Mouse (Mus musculus) limb, embryonic 14.5 days (tissue): Measurements from ENCODE around the gene Klrk1. TPM values are rescaled to one million over a fixed set of nuclear protein-coding genes. Genes with fewer than 3 reads are reported as not detected.
"Not testable (repeated sequence)": the region's sequence is repeated elsewhere in the genome, so short reads cannot be mapped to it uniquely, and the experiment has no call there.

Experiments used
- ATAC-seq: fragments of 200-750 bp; cut with Nextera tagmentation; 2 replicates; pipeline ENCODE4 v1.8.0; 2017; ENCODE audit warnings: low read depth, moderate number of reproducible peaks, moderate TSS enrichment; ENCODE audit not compliant: low FRiP score
- DNase-seq: peaks from one replicate; pipeline ENCODE4 v3.0.0-alpha.2; 2015; ENCODE audit warnings: low spot score
- H3K27ac ChIP-seq: fragments of 300-500 bp; sonication (generic); replicated peaks from 2 replicates; pipeline ENCODE4 v1.5.1; 2014; ENCODE audit warnings: low read depth, mild to moderate bottlenecking, low read length, moderate library complexity, mixed read lengths
- H3K27me3 ChIP-seq: fragments of 300-500 bp; sonication (generic); 2 replicates; pipeline ENCODE4 v1.6.1; 2014; ENCODE audit warnings: low read length, mixed read lengths; ENCODE audit not compliant: control insufficient read depth, insufficient read depth
- H3K36me3 ChIP-seq: fragments of 300-500 bp; sonication (generic); 2 replicates; pipeline ENCODE4 v1.6.1; 2014; ENCODE audit warnings: mild to moderate bottlenecking, low read length, moderate library complexity, mixed read lengths; ENCODE audit not compliant: control insufficient read depth, insufficient read depth
- H3K4me1 ChIP-seq: fragments of 300-500 bp; sonication (generic); 2 replicates; pipeline ENCODE4 v1.6.1; 2014; ENCODE audit warnings: antibody characterized with exemption, low read length, mixed read lengths; ENCODE audit not compliant: control insufficient read depth, insufficient read depth
- H3K4me2 ChIP-seq: fragments of 300-500 bp; sonication (generic); replicated peaks from 2 replicates; pipeline ENCODE4 v1.6.1; 2014; ENCODE audit warnings: low read depth, mild to moderate bottlenecking, low read length, moderate library complexity; ENCODE audit not compliant: severe bottlenecking
- H3K4me3 ChIP-seq: fragments of 300-500 bp; sonication (generic); replicated peaks from 2 replicates; pipeline ENCODE4 v1.5.1; 2014; ENCODE audit warnings: low read length
- H3K9ac ChIP-seq: fragments of 300-500 bp; sonication (generic); 2 replicates; pipeline ENCODE4 v1.6.1; 2014; ENCODE audit warnings: mild to moderate bottlenecking, low read depth, low read length, moderate library complexity; ENCODE audit not compliant: severe bottlenecking
- H3K9me3 ChIP-seq: fragments of 300-500 bp; sonication (generic); 2 replicates; pipeline ENCODE4 v1.6.1; 2016; ENCODE audit warnings: low read length; ENCODE audit not compliant: control insufficient read depth
- POLR2A ChIP-seq: fragments of 200-500 bp; IDR thresholded peaks from 2 replicates; pipeline ENCODE4 v1.8.0; 2012; ENCODE audit warnings: inconsistent platforms, mild to moderate bottlenecking, moderate library complexity, borderline replicate concordance; ENCODE audit not compliant: insufficient read depth, insufficient read length; ENCODE audit errors: extremely low read depth
- WGBS: fragments of 180-500 bp; shearing (Covaris S2); extraction: QIAGEN DNeasy Blood & Tissue Kit; methylation state at CpG from one replicate; pipeline ENCODE4 v1.1.7; 2014; 5-methylcytosine and 5-hydroxymethylcytosine counted together
- polyA plus RNA-seq, 2 experiments: library from polyadenylated mRNA; depleted of rRNA in 1 of 2; stranded (reverse) in 1 of 2; unstranded in 1 of 2; fragments of >200 nt; fragmentation: Nextera tagmentation in 1 of 2; extraction: Ambion mirVana in 1 of 2; gene quantifications; 2 replicates each; pipeline versions ENCODE4 v1.2.1 to v1.2.3; 2012 to 2014

Gene Klrk1
- polyA plus RNA-seq (2012; rRNA removed) = not detected in 2 replicates
- polyA plus RNA-seq (2014; fragmentation: Nextera tagmentation; extraction: Ambion mirVana) = 0.30 TPM in 1 of 2 replicates, not detected in the other

DNA sequence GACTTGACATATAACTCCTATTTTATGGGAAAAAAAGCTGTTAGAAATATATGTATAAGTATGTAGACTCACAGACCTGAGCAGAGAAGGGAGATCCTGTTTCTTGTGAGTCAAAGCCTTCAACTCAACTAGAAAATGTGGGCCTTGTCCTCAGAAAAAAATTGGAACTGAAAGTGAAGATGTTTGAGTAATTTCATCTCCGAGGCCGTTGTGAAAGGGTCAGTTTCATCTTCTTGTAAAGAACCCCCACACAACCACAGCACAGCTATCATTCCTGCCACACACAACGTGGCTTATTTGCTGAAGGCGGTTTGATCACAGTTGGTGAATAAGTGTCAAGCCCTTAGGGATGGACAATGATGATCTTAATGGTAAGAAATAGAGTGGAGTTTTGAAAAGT is at the start of gene Klrk1:
Gene Klrk1, minus strand, starts transcription at position 130 of the 400 bp plus-strand sequence.
- DNase-seq = no peak
- Histone ChIP-seq H3K36me3 (no peaks in the 10 kb centered on the region), H3K4me1 (no peaks in the 10 kb centered on the region), H3K27me3 (no peaks in the 10 kb centered on the region), H3K9ac (no peak within 1 kb of the TSS), H3K4me2 (no peak within 1 kb of the TSS), H3K27ac (no peak within 1 kb of the TSS), H3K4me3 (no peak within 1 kb of the TSS), H3K9me3 (no peaks in the 10 kb centered on the region)
- TF ChIP-seq POLR2A = no peak
- no peak for ATAC-seq
- 72% methylated on average over 4 of the region's 4 CpGs for WGBS

DNA sequence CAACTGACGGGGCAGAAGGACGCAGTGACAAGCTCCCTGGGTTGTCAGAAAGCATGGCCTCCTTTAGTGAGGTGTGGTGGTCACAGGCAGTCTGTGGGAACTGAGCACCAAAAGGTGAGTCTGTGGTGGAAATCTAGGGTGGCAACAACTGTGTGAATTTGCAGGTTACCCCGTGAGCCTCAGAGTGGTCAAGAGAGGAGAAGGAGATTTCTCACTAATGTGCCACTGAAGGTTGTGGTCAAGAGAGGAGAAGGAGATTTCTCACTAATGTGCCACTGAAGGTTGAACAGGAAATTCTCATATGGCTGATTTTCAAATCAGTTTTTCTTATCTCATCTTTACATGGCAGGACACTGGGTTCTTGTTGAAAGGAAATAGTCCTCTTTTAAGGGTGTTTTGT is 37.6 kb upstream of the Klrk1 start:
- H3K4me1 ChIP-seq, H3K9ac ChIP-seq, DNase-seq, H3K27me3 ChIP-seq, H3K9me3 ChIP-seq, ATAC-seq, H3K4me2 ChIP-seq, H3K36me3 ChIP-seq, H3K4me3 ChIP-seq, H3K27ac ChIP-seq: not testable (repeated sequence)
- no CpG with 5 or more reads among the region's 3 CpGs for WGBS

DNA sequence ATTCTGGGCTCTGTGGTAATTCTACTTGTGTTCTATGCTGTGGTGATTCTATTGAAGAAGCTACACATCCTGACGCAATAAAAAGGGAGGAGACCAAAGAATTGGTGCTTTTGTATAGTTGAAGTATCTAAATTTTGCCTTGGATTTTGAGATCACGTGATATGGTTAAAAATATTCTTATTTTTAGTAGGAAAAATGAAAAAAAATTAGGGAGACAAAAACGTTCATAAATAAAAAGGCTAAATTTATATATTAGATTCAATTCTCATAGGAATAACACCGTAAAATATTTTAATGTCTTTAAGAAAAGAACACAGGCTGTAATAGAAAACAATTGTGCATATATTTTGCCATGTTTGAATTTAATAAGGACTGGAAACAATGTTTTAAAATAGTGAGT is 36.9 kb upstream of the Klrk1 start, which contains the start of gene Klrc2:
Gene Klrc2, minus strand, starts transcription at position 101 of the 400 bp plus-strand sequence.
- H3K9me3 ChIP-seq, H3K27me3 ChIP-seq, H3K4me2 ChIP-seq, H3K36me3 ChIP-seq, DNase-seq, H3K4me1 ChIP-seq, H3K4me3 ChIP-seq, H3K27ac ChIP-seq, H3K9ac ChIP-seq, ATAC-seq: not testable (repeated sequence)
- 76% methylated on average over 4 of the region's 4 CpGs for WGBS

DNA sequence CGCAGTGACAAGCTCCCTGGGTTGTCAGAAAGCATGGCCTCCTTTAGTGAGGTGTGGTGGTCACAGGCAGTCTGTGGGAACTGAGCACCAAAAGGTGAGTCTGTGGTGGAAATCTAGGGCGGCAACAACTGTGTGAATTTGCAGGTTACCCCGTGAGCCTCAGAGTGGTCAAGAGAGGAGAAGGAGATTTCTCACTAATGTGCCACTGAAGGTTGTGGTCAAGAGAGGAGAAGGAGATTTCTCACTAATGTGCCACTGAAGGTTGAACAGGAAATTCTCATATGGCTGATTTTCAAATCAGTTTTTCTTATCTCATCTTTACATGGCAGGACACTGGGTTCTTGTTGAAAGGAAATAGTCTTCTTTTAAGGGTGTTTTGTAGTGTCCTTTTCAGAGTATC is 20.4 kb upstream of the Klrk1 start:
- H3K9me3 ChIP-seq, ATAC-seq, H3K4me2 ChIP-seq, H3K27ac ChIP-seq, DNase-seq, H3K4me3 ChIP-seq, H3K27me3 ChIP-seq, H3K4me1 ChIP-seq, H3K36me3 ChIP-seq, H3K9ac ChIP-seq: not testable (repeated sequence)
- 60% methylated on average over 1 of the region's 3 CpGs for WGBS

DNA sequence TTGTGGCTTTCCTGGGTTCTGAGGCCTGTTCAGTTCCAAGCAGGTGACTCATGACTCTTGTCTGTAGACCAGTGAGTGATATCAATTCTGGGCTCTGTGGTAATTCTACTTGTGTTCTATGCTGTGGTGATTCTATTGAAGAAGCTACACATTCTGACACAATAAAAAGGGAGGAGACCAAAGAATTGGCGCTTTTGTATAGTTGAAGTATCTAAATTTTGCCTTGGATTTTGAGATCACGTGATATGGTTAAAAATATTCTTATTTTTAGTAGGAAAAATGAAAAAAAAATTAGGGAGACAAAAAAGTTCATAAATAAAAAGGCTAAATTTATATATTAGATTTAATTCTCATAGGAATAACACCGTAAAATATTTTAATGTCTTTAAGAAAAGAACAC is 19.6 kb upstream of the Klrk1 start, which contains the start of gene Klrc3:
Gene Klrc3, minus strand, starts transcription at position 101 of the 400 bp plus-strand sequence.
- not testable (repeated sequence) for H3K36me3 ChIP-seq, H3K4me1 ChIP-seq, H3K9ac ChIP-seq, DNase-seq, H3K27me3 ChIP-seq, H3K4me2 ChIP-seq, ATAC-seq, H3K4me3 ChIP-seq, H3K27ac ChIP-seq, H3K9me3 ChIP-seq
- 80% methylated on average over 3 of the region's 3 CpGs for WGBS

DNA sequence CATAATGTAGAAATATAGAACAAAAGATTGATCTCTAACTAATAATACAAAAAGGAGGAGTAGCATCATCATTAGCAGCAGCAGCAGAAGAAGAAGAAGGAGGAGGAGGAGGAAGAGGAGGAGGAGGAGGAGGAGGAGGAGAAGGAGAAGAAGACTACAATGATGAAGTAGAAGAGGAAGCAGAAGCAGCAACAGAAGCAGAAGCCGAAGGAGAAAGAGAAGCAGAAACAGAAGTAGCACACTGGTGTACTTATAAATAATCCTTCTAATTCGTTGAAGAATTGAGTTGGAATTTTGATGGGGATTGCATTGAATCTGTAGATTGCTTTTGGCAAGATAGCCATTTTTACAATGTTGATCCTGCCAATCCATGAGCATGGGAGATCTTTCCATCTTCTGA is 7.4 kb upstream of the Klrk1 start:
- ATAC-seq, H3K9ac ChIP-seq, DNase-seq: not testable (repeated sequence)

More for the DNA sequence above, 7.4 kb upstream of the Klrk1 start:
- H3K4me2 ChIP-seq, H3K36me3 ChIP-seq, H3K4me1 ChIP-seq, H3K27me3 ChIP-seq, H3K27ac ChIP-seq, H3K9me3 ChIP-seq, H3K4me3 ChIP-seq: not testable (repeated sequence)
- WGBS = 71% methylated on average over 2 of the region's 2 CpGs
